In genomic region chr13:100575950-100576349, GRCm38 (mm10) we compare ENCODE assay signal across 16 mouse cellular contexts. TPM values are rescaled to one million over a fixed set of nuclear protein-coding genes. Genes with fewer than 3 reads are reported as not detected.
DNase-seq lines count a peak whose midpoint lies in the region; ATAC-seq and TF ChIP-seq lines count a peak whose summit lies in the region.
"Had no signal": no experiment of that assay in that cellular context is flagged by ENCODE, and none has a peak within 500 bp of the region (broad histone marks: within the 10 kb centered on the region; RNA-seq: fewer than 3 reads in every experiment).

No protein-coding gene starts in this region.

- no peak overlapping the region for H3K9ac ChIP-seq in lung, embryonic 16.5 days (ENCODE audit: low read length)
- no peak overlapping the region for H3K9ac ChIP-seq in liver, embryonic 14.5 days (replicated peaks)
- H3K9ac ChIP-seq in stomach, embryonic 14.5 days (replicated peaks; ENCODE audit: low read depth, low read length), result no peak overlapping the region
- H3K9ac ChIP-seq: embryonic facial prominence, embryonic 12.5 days; limb, embryonic 15.5 days had no signal

- no peaks in the 10 kb centered on the region for H3K36me3 ChIP-seq in lung, embryonic 16.5 days (ENCODE audit: control insufficient read depth, insufficient read depth, low read length)
- no peaks in the 10 kb centered on the region for H3K36me3 ChIP-seq in liver, embryonic 14.5 days (replicated peaks; ENCODE audit: control insufficient read depth, insufficient read depth, low read depth)
- H3K36me3 ChIP-seq in stomach, embryonic 14.5 days (ENCODE audit: control insufficient read depth, insufficient read depth, low read length), result no peaks in the 10 kb centered on the region
- H3K36me3 ChIP-seq: embryonic facial prominence, embryonic 12.5 days; limb, embryonic 15.5 days had no signal

- WGBS in lung, embryonic 16.5 days, result 30% methylated on average over 2 of the region's 2 CpGs
- WGBS in liver, embryonic 14.5 days (ENCODE audit: insufficient replicate concordance), result 12% methylated on average over 2 of the region's 2 CpGs
- 30% methylated on average over 2 of the region's 2 CpGs for WGBS in stomach, embryonic 14.5 days

- H3K27ac ChIP-seq in lung, embryonic 16.5 days (ENCODE audit: low read length), result no peak overlapping the region
- no peak overlapping the region for H3K27ac ChIP-seq in liver, embryonic 14.5 days
- no peak overlapping the region for H3K27ac ChIP-seq in stomach, embryonic 14.5 days (ENCODE audit: low read length)
- H3K27ac ChIP-seq: embryonic facial prominence, embryonic 12.5 days; limb, embryonic 15.5 days had no signal

- no peak for TF ChIP-seq CTCF in liver, embryonic 14.5 days (IDR thresholded peaks at IDR 0.05; ENCODE audit: low read depth)

- no peak overlapping the region for H3K4me3 ChIP-seq in lung, embryonic 16.5 days (ENCODE audit: low read length)
- H3K4me3 ChIP-seq in liver, embryonic 14.5 days (ENCODE audit: insufficient read depth in 1 of 2, low read depth in 2 of 2, low read length in 2 of 2), result no peak overlapping the region
- H3K4me3 ChIP-seq in stomach, embryonic 14.5 days (ENCODE audit: low read depth, low read length), result no peak overlapping the region
- H3K4me3 ChIP-seq: embryonic facial prominence, embryonic 12.5 days; limb, embryonic 15.5 days had no signal

- no peak overlapping the region for H3K4me2 ChIP-seq in lung, embryonic 16.5 days (ENCODE audit: low read depth, low read length)
- no peak overlapping the region for H3K4me2 ChIP-seq in liver, embryonic 14.5 days (ENCODE audit: low read depth)
- no peak overlapping the region for H3K4me2 ChIP-seq in stomach, embryonic 14.5 days (replicated peaks; ENCODE audit: low read depth, low read length)
- H3K4me2 ChIP-seq: embryonic facial prominence, embryonic 12.5 days; limb, embryonic 15.5 days had no signal

- H3K4me1 ChIP-seq in lung, embryonic 16.5 days (replicated peaks; ENCODE audit: control insufficient read depth, insufficient read depth, low read length), result no peaks in the 10 kb centered on the region
- H3K4me1 ChIP-seq in liver, embryonic 14.5 days (replicated peaks; ENCODE audit: control insufficient read depth in 2 of 2, insufficient read depth in 2 of 2, low read length in 1 of 2), result peaks cover 0 to 2% of the 10 kb centered on the region in 2 experiments; a peak in 1 of 4 replicates
- H3K4me1 ChIP-seq in stomach, embryonic 14.5 days (ENCODE audit: control insufficient read depth, insufficient read depth, low read length), result no peaks in the 10 kb centered on the region
- H3K4me1 ChIP-seq: embryonic facial prominence, embryonic 12.5 days; limb, embryonic 15.5 days had no signal

- no peak for DNase-seq in lung, adult 18-20 months
- no peak for DNase-seq in liver, embryonic 14.5 days (ENCODE audit: low read depth in 3 of 3, low spot score in 3 of 3)
- DNase-seq in urinary bladder, postnatal 10 days (ENCODE audit: low spot score), result no peak
- DNase-seq in adrenal gland, adult 18-20 months (ENCODE audit: low spot score in 2 of 2), result no peak
- DNase-seq in spleen, postnatal 4 days (ENCODE audit: low spot score in 2 of 2), result no peak
- DNase-seq: adrenal gland, postnatal 14 days; cerebellum, adult 11-12 months; kidney, adult 18-20 months; right cerebral cortex, adult 18-20 months; thymus, adult 18-20 months had no signal

- H3K9me3 ChIP-seq in lung, embryonic 16.5 days (ENCODE audit: control insufficient read depth, low read length), result no peaks in the 10 kb centered on the region
- no peaks in the 10 kb centered on the region for H3K9me3 ChIP-seq in liver, embryonic 14.5 days (ENCODE audit: control insufficient read depth, low read length)
- no peaks in the 10 kb centered on the region for H3K9me3 ChIP-seq in stomach, embryonic 14.5 days (ENCODE audit: control insufficient read depth, low read depth, low read length)
- H3K9me3 ChIP-seq: embryonic facial prominence, embryonic 12.5 days; limb, embryonic 15.5 days had no signal

- TF ChIP-seq EP300 in liver, embryonic 14.5 days (IDR thresholded peaks at IDR 0.05; ENCODE audit: low read depth), result no peak

- peak; percentile 74; the same call in 1 of the 2 replicates for ATAC-seq in lung, embryonic 16.5 days (ENCODE audit: low read depth)
- ATAC-seq in activated CD4-positive, CD25-positive, alpha-beta regulatory T cell, adult 4 months, result peak; percentile 92
- ATAC-seq in liver, embryonic 14.5 days (ENCODE audit: insufficient read depth), result peak; percentile 55; the same call in 1 of the 2 replicates
- ATAC-seq in stomach, embryonic 14.5 days (ENCODE audit: insufficient number of reproducible peaks, insufficient read depth, low FRiP score, low read depth), result 0 out of 2 replicates have a peak, but pooled peaks have one; percentile 28
- ATAC-seq: forebrain, embryonic 14.5 days had no signal

- no peaks in the 10 kb centered on the region for H3K27me3 ChIP-seq in lung, embryonic 16.5 days (ENCODE audit: control insufficient read depth, insufficient read depth, low read depth, low read length)
- H3K27me3 ChIP-seq in liver, embryonic 14.5 days (ENCODE audit: control insufficient read depth, insufficient read depth, low read length), result no peaks in the 10 kb centered on the region
- no peaks in the 10 kb centered on the region for H3K27me3 ChIP-seq in stomach, embryonic 14.5 days (ENCODE audit: control insufficient read depth, insufficient read depth, low read length)
- H3K27me3 ChIP-seq: embryonic facial prominence, embryonic 12.5 days; limb, embryonic 15.5 days had no signal

RNA-seq across cellular contexts. Expression of gene Ocln, which starts 23.4 kb away (rescaled TPM):
- polyA plus RNA-seq in lung, embryonic 16.5 days (2015; fragmentation: Nextera tagmentation; extraction: Ambion mirVana), result 38.5 and 38.8 TPM in 2 replicates
- under 1 TPM; 0.22 to 0.59 TPM for polyA plus RNA-seq in activated CD4-positive, CD25-positive, alpha-beta regulatory T cell, adult 4 months (2017; shearing (Covaris generic))
- 2.1 and 2.4 TPM in 2 replicates for polyA plus RNA-seq in liver, embryonic 14.5 days (2012; rRNA removed)
- polyA plus RNA-seq in liver, embryonic 14.5 days (2014; fragmentation: Nextera tagmentation; extraction: Ambion mirVana), result 4.8 and 5.9 TPM in 2 replicates
- polyA plus RNA-seq in stomach, embryonic 14.5 days (2014; fragmentation: Nextera tagmentation; extraction: Ambion mirVana), result 54.5 and 57.9 TPM in 2 replicates
- 10 to 100 TPM in 1 of 2 experiments, 1 to 10 TPM in 1; 2.5 to 22.2 TPM for total RNA-seq in adrenal gland, adult 18-20 months (2021)

RNA-seq across cellular contexts. Expression of gene Marveld2, which starts 40.8 kb away (rescaled TPM):
- polyA plus RNA-seq in lung, embryonic 16.5 days (2015; fragmentation: Nextera tagmentation; extraction: Ambion mirVana), result 12.0 TPM in 2 replicates
- polyA plus RNA-seq in activated CD4-positive, CD25-positive, alpha-beta regulatory T cell, adult 4 months (2017; shearing (Covaris generic)), result 1 to 10 TPM; 5.1 to 5.5 TPM
- 3.0 and 4.0 TPM in 2 replicates for polyA plus RNA-seq in liver, embryonic 14.5 days (2012; rRNA removed)
- polyA plus RNA-seq in liver, embryonic 14.5 days (2014; fragmentation: Nextera tagmentation; extraction: Ambion mirVana), result 5.9 and 6.5 TPM in 2 replicates
- 16.8 and 20.8 TPM in 2 replicates for polyA plus RNA-seq in stomach, embryonic 14.5 days (2014; fragmentation: Nextera tagmentation; extraction: Ambion mirVana)
- under 1 TPM; 0.42 to 0.50 TPM for total RNA-seq in adrenal gland, adult 18-20 months (2021)

Comparison
In these comparisons a context has a peak if more than half of its experiments do, and no peak if none do; other contexts are left out.
1. ATAC-seq: peak in every context shown above with its lines; median percentile 92 in activated CD4-positive, CD25-positive, alpha-beta regulatory T cell, adult 4 months; 74 in lung, embryonic 16.5 days; 55 in liver, embryonic 14.5 days; 28 in stomach, embryonic 14.5 days.